Mouse (Mus musculus) cerebellum, adult 2 months (tissue): ENCODE measurements at regions not wholly inside any gene's neighbourhood (a gene's known extent, or its start where the extent isn't known, plus 50 kb on each side); places are given as distances from the start of the nearest gene placed in this dataset.

ENCODE experiments used
- DNase-seq, 2 experiments: peaks; one replicate each; pipeline ENCODE4 v3.0.0; 2021
- H3K27ac ChIP-seq: fragments of 200-500 bp; 2 replicates; pipeline ENCODE4 v1.5.1; 2012; ENCODE audit warnings: low read length, control low read depth, inconsistent platforms; ENCODE audit not compliant: insufficient read depth
- H3K27me3 ChIP-seq: fragments of 200-500 bp; 2 replicates; pipeline ENCODE4 v1.6.1; 2012; ENCODE audit warnings: inconsistent platforms, mild to moderate bottlenecking, low read length, moderate library complexity; ENCODE audit not compliant: control insufficient read depth, insufficient read depth
- H3K4me1 ChIP-seq: fragments of 200-500 bp; 2 replicates; pipeline ENCODE4 v1.6.1; 2011; ENCODE audit warnings: low read length; ENCODE audit not compliant: control insufficient read depth, insufficient read depth
- H3K4me3 ChIP-seq: fragments of 200-500 bp; replicated peaks from 2 replicates; pipeline ENCODE3; 2011; ENCODE audit warnings: mild to moderate bottlenecking, low read depth, low read length, control low read depth; ENCODE audit not compliant: insufficient read depth
- CTCF ChIP-seq: fragments of 200-500 bp; IDR thresholded peaks from 2 replicates; pipeline ENCODE4 v1.5.1; 2011; ENCODE audit warnings: low read depth, mild to moderate bottlenecking, control low read depth, low read length, moderate library complexity, borderline replicate concordance; ENCODE audit not compliant: insufficient read depth
- POLR2A ChIP-seq: fragments of 200-500 bp; IDR thresholded peaks from 2 replicates; pipeline ENCODE4 v1.6.1; 2011; ENCODE audit warnings: low read length, control low read depth, borderline replicate concordance; ENCODE audit not compliant: insufficient read depth
- WGBS: fragments of 180-500 bp; shearing (Covaris S2); methylation state at CpG from one replicate; pipeline ENCODE4 v1.1.7; 2018; 5-methylcytosine and 5-hydroxymethylcytosine counted together

DNA sequence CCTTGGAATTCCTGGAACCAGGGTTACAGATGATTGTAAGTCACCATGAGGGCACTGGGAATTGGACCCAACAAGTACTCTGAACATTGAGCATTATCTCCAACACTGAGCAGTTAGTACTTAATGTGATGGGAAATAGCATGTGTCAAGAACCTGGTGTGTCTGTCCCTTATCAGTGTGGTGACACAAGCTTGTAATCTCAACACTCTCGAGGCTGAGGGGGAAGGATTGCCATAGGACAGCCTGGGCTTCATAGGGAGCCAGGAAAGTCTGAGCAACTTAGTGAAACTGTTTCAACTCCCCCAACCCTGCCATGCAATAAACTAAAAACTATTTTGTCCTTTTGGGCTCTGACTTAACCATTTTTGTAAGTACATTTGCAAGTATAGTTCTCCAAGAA is 100.0 kb downstream of the Wdr20rt start:
- 53% methylated on average over 1 of the region's 1 CpGs for WGBS
- no peaks in the 10 kb centered on the region for H3K27me3 ChIP-seq
- H3K4me1 ChIP-seq = no peaks in the 10 kb centered on the region
- no peak for TF ChIP-seq CTCF
- TF ChIP-seq POLR2A = no peak
- DNase-seq = no peak
- H3K4me3 ChIP-seq = no peak overlapping the region
- no peak overlapping the region for H3K27ac ChIP-seq

- H3K4me1 ChIP-seq = no peaks in the 10 kb centered on the region
- no peak overlapping the region for H3K4me3 ChIP-seq
- no peak for DNase-seq
- H3K27ac ChIP-seq = no peak overlapping the region
- TF ChIP-seq POLR2A (no peak), CTCF (no peak)
- H3K27me3 ChIP-seq = no peaks in the 10 kb centered on the region
- WGBS = 68% methylated on average over 5 of the region's 5 CpGs
Observed at GRCm38 (mm10) chr12:65328532-65328931, 103.2 kb downstream of the Wdr20rt start.

DNA sequence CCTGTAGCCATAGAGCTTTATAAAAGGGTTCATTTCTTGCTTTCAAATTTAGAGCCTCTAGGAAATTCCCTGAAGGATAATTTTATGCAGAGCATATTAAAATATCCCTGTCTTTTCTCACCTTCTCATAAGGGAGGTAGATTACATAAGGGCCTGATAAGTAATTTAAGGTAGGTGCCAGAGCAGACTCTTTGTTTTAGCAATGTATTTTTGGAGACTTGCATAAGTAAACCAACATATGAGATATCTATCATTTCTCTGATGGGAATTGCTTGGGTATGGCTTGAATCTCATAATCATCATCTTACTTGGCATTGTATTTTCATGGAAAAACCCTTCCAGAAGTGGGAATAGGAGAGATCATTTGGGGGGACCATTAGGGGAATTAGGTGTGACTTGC is 104.4 kb downstream of the Wdr20rt start:
- no peak overlapping the region for H3K4me3 ChIP-seq
- no peak for DNase-seq
- H3K4me1 ChIP-seq = no peaks in the 10 kb centered on the region
- H3K27me3 ChIP-seq = no peaks in the 10 kb centered on the region
- TF ChIP-seq CTCF = no peak
- TF ChIP-seq POLR2A = no peak
- no peak overlapping the region for H3K27ac ChIP-seq

DNA sequence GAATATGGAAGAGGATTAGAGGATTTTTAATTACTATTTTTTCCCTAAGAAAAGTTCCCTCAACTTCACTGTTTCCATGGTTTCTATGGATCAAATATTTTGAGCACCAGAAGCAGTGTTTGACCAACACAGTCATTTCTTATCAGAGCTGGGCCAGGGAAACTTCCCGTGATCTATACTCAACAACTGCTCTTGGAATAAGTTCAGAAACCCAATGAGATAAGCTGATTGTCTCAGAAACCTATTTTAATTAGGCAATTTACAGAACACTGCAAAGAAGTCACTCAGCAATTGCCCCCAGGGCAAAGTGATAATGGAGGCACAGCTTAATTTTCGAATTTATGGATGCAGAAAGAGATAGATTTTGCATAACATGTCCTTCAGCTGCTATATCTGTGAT is 114.7 kb downstream of the Wdr20rt start:
- H3K27ac ChIP-seq = no peak overlapping the region
- no peaks in the 10 kb centered on the region for H3K27me3 ChIP-seq
- DNase-seq = no peak
- H3K4me3 ChIP-seq = no peak overlapping the region
- 40% methylated on average over 2 of the region's 2 CpGs for WGBS
- TF ChIP-seq POLR2A = no peak
- no peak for TF ChIP-seq CTCF
- no peaks in the 10 kb centered on the region for H3K4me1 ChIP-seq

DNA sequence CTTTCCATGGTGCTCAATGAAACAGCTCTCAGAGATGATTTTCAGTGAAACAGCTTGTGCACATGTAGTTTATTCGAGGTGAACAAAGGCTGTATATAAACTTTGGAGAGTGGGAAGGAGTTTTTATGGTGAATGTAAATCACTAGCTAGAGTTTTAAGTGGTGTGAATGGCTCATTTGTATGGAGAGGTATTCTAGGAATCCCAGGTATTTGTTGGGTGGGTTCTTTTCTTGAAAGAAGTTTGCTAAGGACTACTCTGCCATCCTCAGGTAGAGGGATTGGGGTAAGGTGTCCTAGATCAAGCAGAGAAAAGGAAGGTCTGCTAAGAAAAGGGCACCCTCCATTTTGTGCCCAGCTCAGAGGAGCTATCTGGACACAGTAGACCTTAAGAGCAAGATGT is 121.9 kb downstream of the Wdr20rt start:
- 56% methylated on average over 1 of the region's 1 CpGs for WGBS
- DNase-seq = no peak
- TF ChIP-seq CTCF = no peak

GRCm38 (mm10) chr12:65349535-65349934 is 124.2 kb downstream of the Wdr20rt start:
- 82% methylated on average over 4 of the region's 4 CpGs for WGBS
- Histone ChIP-seq H3K27ac (no peak overlapping the region), H3K4me3 (no peak overlapping the region), H3K27me3 (no peaks in the 10 kb centered on the region), H3K4me1 (no peaks in the 10 kb centered on the region)
- no peak for DNase-seq
- TF ChIP-seq POLR2A = no peak

More for the DNA sequence above, 121.9 kb downstream of the Wdr20rt start:
- H3K27ac ChIP-seq = no peak overlapping the region
- no peaks in the 10 kb centered on the region for H3K27me3 ChIP-seq
- H3K4me1 ChIP-seq = no peaks in the 10 kb centered on the region
- no peak overlapping the region for H3K4me3 ChIP-seq

DNA sequence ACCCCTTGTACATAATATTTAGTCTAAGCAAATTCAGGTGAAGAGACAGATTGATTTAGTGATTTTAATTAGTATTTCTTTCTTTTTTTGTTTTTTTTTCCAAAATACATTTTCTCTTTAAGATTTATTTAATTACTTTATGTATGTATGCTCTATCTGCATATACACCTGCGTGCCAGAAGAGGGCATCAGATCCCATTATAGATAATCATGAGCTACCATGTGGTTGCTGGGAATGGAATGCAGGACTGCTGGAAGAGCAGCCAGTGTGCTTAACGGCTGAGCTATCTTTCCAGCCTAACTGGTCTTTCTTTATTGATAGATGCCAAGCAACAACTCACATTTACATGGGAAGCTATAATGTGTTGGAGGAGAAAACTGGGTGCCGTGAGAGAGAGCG is 138.9 kb downstream of the Wdr20rt start:
- H3K4me1 ChIP-seq = no peaks in the 10 kb centered on the region
- 65% methylated on average over 4 of the region's 4 CpGs for WGBS
- no peak for DNase-seq
- H3K27ac ChIP-seq = no peak overlapping the region
- H3K4me3 ChIP-seq = no peak overlapping the region
- TF ChIP-seq CTCF (no peak), POLR2A (no peak)
- no peaks in the 10 kb centered on the region for H3K27me3 ChIP-seq

DNA sequence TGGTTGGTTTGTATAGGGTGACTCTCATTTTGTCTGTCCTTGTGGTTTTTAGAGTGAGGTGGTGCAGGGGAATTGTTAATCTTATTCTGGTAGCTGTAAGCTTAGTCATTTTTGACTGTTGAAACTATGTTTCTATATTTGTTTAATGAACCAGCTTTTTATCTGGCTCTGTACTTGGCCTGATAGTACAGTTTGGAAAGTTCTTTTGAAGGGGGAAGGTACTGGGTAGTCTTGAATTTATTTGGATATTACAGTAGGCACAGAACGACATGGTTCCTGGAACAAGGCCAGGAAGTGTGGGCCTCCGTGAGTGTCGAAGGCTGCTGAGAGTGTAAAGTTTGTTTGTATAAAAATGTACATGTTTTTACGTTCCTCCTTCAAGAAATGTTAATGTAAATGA is 142.0 kb downstream of the Wdr20rt start:
- no peaks in the 10 kb centered on the region for H3K27me3 ChIP-seq
- no peak for TF ChIP-seq CTCF
- no peak for TF ChIP-seq POLR2A
- no peaks in the 10 kb centered on the region for H3K4me1 ChIP-seq
- no peak for DNase-seq
- WGBS = 16% methylated on average over 4 of the region's 4 CpGs
- no peak overlapping the region for H3K4me3 ChIP-seq
- H3K27ac ChIP-seq = no peak overlapping the region

- Histone ChIP-seq H3K4me3 (no peak overlapping the region), H3K27ac (no peak overlapping the region), H3K27me3 (no peaks in the 10 kb centered on the region), H3K4me1 (no peaks in the 10 kb centered on the region)
- no peak for DNase-seq
- 87% methylated on average over 1 of the region's 1 CpGs for WGBS
- TF ChIP-seq CTCF (no peak), POLR2A (no peak)
Observed at GRCm38 (mm10) chr12:65367866-65368419, 142.6 kb downstream of the Wdr20rt start.

DNA sequence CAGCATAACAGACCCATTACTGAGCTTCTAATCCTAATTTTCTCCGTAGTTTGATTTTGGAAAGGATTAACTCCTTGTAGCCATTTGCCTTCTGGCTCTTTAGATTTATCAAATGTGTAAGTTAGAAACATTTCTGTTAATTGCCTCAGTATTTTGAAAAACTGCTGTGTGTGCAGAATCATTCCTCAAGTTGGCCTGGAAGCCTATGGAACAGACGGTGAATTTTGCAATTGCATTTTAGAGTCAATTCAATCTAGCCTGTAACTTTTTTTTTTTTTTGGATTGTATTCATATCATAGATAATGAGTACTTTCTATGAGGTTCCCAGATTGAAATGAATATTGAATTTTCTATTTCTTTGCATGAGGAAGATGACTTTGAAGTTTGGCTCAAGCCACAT is 146.3 kb downstream of the Wdr20rt start:
- 89% methylated on average over 2 of the region's 2 CpGs for WGBS
- Histone ChIP-seq H3K27ac (no peak overlapping the region), H3K4me1 (no peaks in the 10 kb centered on the region), H3K4me3 (no peak overlapping the region), H3K27me3 (no peaks in the 10 kb centered on the region)
- DNase-seq = no peak
- TF ChIP-seq POLR2A = no peak
- TF ChIP-seq CTCF = no peak
